Mouse (Mus musculus) midbrain, embryonic 12.5 days (tissue): ENCODE data around the gene Lifr. TPM values are rescaled to one million over a fixed set of nuclear protein-coding genes. Genes with fewer than 3 reads are reported as not detected.

Experiments used
- ATAC-seq: fragments of 200-750 bp; cut with Nextera tagmentation; 2 replicates; pipeline ENCODE4 v1.8.0; 2017; ENCODE audit warnings: low read depth, moderate TSS enrichment, moderate library complexity; ENCODE audit not compliant: low FRiP score
- H3K27ac ChIP-seq: fragments of 300-500 bp; sonication (generic); replicated peaks from 2 replicates; pipeline ENCODE4 v1.5.1; 2016; ENCODE audit warnings: mild to moderate bottlenecking
- H3K27me3 ChIP-seq: fragments of 300-500 bp; sonication (generic); 2 replicates; pipeline ENCODE4 v1.6.1; 2016; ENCODE audit warnings: mild to moderate bottlenecking
- H3K36me3 ChIP-seq: fragments of 300-500 bp; sonication (generic); 2 replicates; pipeline ENCODE4 v1.6.1; 2016
- H3K4me1 ChIP-seq: fragments of 300-500 bp; sonication (generic); 2 replicates; pipeline ENCODE4 v1.6.1; 2016
- H3K4me2 ChIP-seq: fragments of 300-500 bp; sonication (generic); replicated peaks from 2 replicates; pipeline ENCODE4 v1.6.1; 2016; ENCODE audit warnings: mild to moderate bottlenecking, moderate library complexity
- H3K4me3 ChIP-seq: fragments of 300-500 bp; sonication (generic); 2 replicates; pipeline ENCODE4 v1.5.1; 2016; ENCODE audit warnings: mild to moderate bottlenecking
- H3K9ac ChIP-seq: fragments of 300-500 bp; sonication (generic); replicated peaks from 2 replicates; pipeline ENCODE4 v1.6.1; 2016; ENCODE audit warnings: mild to moderate bottlenecking, moderate library complexity
- H3K9me3 ChIP-seq: fragments of 300-500 bp; sonication (generic); 2 replicates; pipeline ENCODE4 v1.6.1; 2016; ENCODE audit warnings: mild to moderate bottlenecking
- WGBS: fragments of 180-500 bp; shearing (Covaris S2); methylation state at CpG from one replicate; pipeline ENCODE4 v1.1.7; 2016; 5-methylcytosine and 5-hydroxymethylcytosine counted together
- polyA plus RNA-seq: library from polyadenylated mRNA; unstranded; fragments of >200 nt; fragmentation: Nextera tagmentation; extraction: Ambion mirVana; gene quantifications from 2 replicates; pipeline ENCODE4 v1.2.1, GENCODE M21; 2016

Lifr gene
- polyA plus RNA-seq, 1 experiment from 2014 or later, result 9.2 TPM

- ATAC-seq, result no peak
These were observed 26.3 kb downstream of the Lifr start for GRCm38 (mm10) chr15:7116699-7117098.

GRCm38 (mm10) chr15:7117944-7118343 is 27.5 kb downstream of the Lifr start:
- WGBS, result 87% methylated on average over 6 of the region's 6 CpGs
- H3K4me2 ChIP-seq, result no peak overlapping the region
- H3K36me3 ChIP-seq, result no peaks in the 10 kb centered on the region
- ATAC-seq, result no peak
- H3K27me3 ChIP-seq, result no peaks in the 10 kb centered on the region
- no peaks in the 10 kb centered on the region for H3K4me1 ChIP-seq
- H3K9ac ChIP-seq, result no peak overlapping the region
- no peaks in the 10 kb centered on the region for H3K9me3 ChIP-seq
- no peak overlapping the region for H3K4me3 ChIP-seq
- no peak overlapping the region for H3K27ac ChIP-seq

More at GRCm38 (mm10) chr15:7116699-7117098, 26.3 kb downstream of the Lifr start:
- Histone ChIP-seq H3K9ac (no peak overlapping the region), H3K27ac (no peak overlapping the region), H3K4me3 (no peak overlapping the region), H3K9me3 (no peaks in the 10 kb centered on the region), H3K36me3 (no peaks in the 10 kb centered on the region), H3K27me3 (no peaks in the 10 kb centered on the region), H3K4me1 (no peaks in the 10 kb centered on the region), H3K4me2 (no peak overlapping the region)
- WGBS, result 62% methylated on average over 3 of the region's 3 CpGs

GRCm38 (mm10) chr15:7118849-7119248 is 28.4 kb downstream of the Lifr start:
- Histone ChIP-seq H3K27ac (no peak overlapping the region), H3K9me3 (no peaks in the 10 kb centered on the region), H3K4me1 (no peaks in the 10 kb centered on the region), H3K9ac (no peak overlapping the region), H3K4me3 (no peak overlapping the region), H3K27me3 (no peaks in the 10 kb centered on the region), H3K36me3 (no peaks in the 10 kb centered on the region), H3K4me2 (no peak overlapping the region)
- 83% methylated on average over 5 of the region's 5 CpGs for WGBS
- no peak for ATAC-seq

GRCm38 (mm10) chr15:7119930-7120512 is 29.6 kb downstream of the Lifr start:
- Histone ChIP-seq H3K9ac (no peak overlapping the region), H3K27ac (no peak overlapping the region), H3K4me2 (no peak overlapping the region), H3K4me3 (no peak overlapping the region), H3K36me3 (no peaks in the 10 kb centered on the region), H3K9me3 (no peaks in the 10 kb centered on the region), H3K27me3 (no peaks in the 10 kb centered on the region), H3K4me1 (no peaks in the 10 kb centered on the region; the same call in 1 of the 2 replicates)
- WGBS, result 79% methylated on average over 8 of the region's 8 CpGs
- no peak for ATAC-seq

GRCm38 (mm10) chr15:7123781-7124450 is 33.5 kb downstream of the Lifr start:
- H3K27ac ChIP-seq, result no peak overlapping the region
- no peaks in the 10 kb centered on the region; the same call in 1 of the 2 replicates for H3K4me1 ChIP-seq
- H3K36me3 ChIP-seq, result no peaks in the 10 kb centered on the region
- no peak overlapping the region for H3K9ac ChIP-seq
- H3K9me3 ChIP-seq, result no peaks in the 10 kb centered on the region
- H3K4me2 ChIP-seq, result no peak overlapping the region
- ATAC-seq, result no peak
- H3K27me3 ChIP-seq, result peaks cover 6% of the 10 kb centered on the region; the same call in 1 of the 2 replicates
- no peak overlapping the region for H3K4me3 ChIP-seq
- WGBS, result 51% methylated on average over 5 of the region's 5 CpGs

- Histone ChIP-seq H3K4me1 (peaks cover 7% of the 10 kb centered on the region), H3K4me3 (no peak overlapping the region), H3K9ac (no peak overlapping the region), H3K36me3 (no peaks in the 10 kb centered on the region), H3K4me2 (no peak overlapping the region), H3K27me3 (peaks cover 14% of the 10 kb centered on the region), H3K27ac (no peak overlapping the region), H3K9me3 (no peaks in the 10 kb centered on the region)
- 63% methylated on average over 1 of the region's 1 CpGs for WGBS
- ATAC-seq, result no peak
These were observed 35.8 kb downstream of the Lifr start for GRCm38 (mm10) chr15:7126171-7126570.

GRCm38 (mm10) chr15:7128627-7129126 is 38.3 kb downstream of the Lifr start:
- peak; percentile 20 for ATAC-seq
- H3K4me3 ChIP-seq, result peak overlapping the region; percentile 73
- H3K9ac ChIP-seq, result peak overlapping the region; percentile 75
- peak overlapping the region; percentile 80; the same call in 1 of the 2 replicates for H3K27ac ChIP-seq
- peaks cover 7% of the 10 kb centered on the region for H3K4me1 ChIP-seq
- H3K27me3 ChIP-seq, result peaks cover 20% of the 10 kb centered on the region
- H3K36me3 ChIP-seq, result no peaks in the 10 kb centered on the region
- WGBS, result 2% methylated on average over 18 of the region's 18 CpGs
- peak overlapping the region; percentile 89 for H3K4me2 ChIP-seq
- no peaks in the 10 kb centered on the region for H3K9me3 ChIP-seq

GRCm38 (mm10) chr15:7129127-7129943 is 38.9 kb downstream of the Lifr start:
- Histone ChIP-seq H3K4me1 (peaks cover 7% of the 10 kb centered on the region), H3K4me3 (peak overlapping the region; percentile 73), H3K27ac (peak overlapping the region; percentile 80), H3K27me3 (peaks cover 20% of the 10 kb centered on the region), H3K9me3 (no peaks in the 10 kb centered on the region), H3K9ac (peak overlapping the region; percentile 75), H3K4me2 (peak overlapping the region; percentile 89), H3K36me3 (no peaks in the 10 kb centered on the region)
- under 1% methylated on average over 84 of the region's 116 CpGs for WGBS
- ATAC-seq, result peak; percentile 93

- peaks cover 20% of the 10 kb centered on the region for H3K27me3 ChIP-seq
- H3K4me2 ChIP-seq, result peak overlapping the region; percentile 89
- H3K9me3 ChIP-seq, result no peaks in the 10 kb centered on the region
- H3K27ac ChIP-seq, result peak overlapping the region; percentile 80
- peak overlapping the region; percentile 73 for H3K4me3 ChIP-seq
- ATAC-seq, result no peak
- no peaks in the 10 kb centered on the region for H3K36me3 ChIP-seq
- peak overlapping the region; percentile 75 for H3K9ac ChIP-seq
- WGBS, result under 1% methylated on average over 16 of the region's 16 CpGs
- peaks cover 7% of the 10 kb centered on the region for H3K4me1 ChIP-seq
These were observed 39.5 kb downstream of the Lifr start for GRCm38 (mm10) chr15:7129944-7130287.

- Histone ChIP-seq H3K9ac (no peak overlapping the region), H3K4me1 (peaks cover 7% of the 10 kb centered on the region), H3K4me3 (peak overlapping the region; percentile 73), H3K4me2 (peak overlapping the region; percentile 89), H3K27ac (no peak overlapping the region), H3K27me3 (peaks cover 20% of the 10 kb centered on the region), H3K36me3 (no peaks in the 10 kb centered on the region), H3K9me3 (no peaks in the 10 kb centered on the region)
- ATAC-seq, result no peak
- 23% methylated on average over 7 of the region's 7 CpGs for whole genome bisulfite sequencing
These were observed 40.3 kb downstream of the Lifr start for GRCm38 (mm10) chr15:7130691-7131225.

- Histone ChIP-seq H3K4me2 (no peak overlapping the region), H3K27me3 (peaks cover 15% of the 10 kb centered on the region), H3K9me3 (no peaks in the 10 kb centered on the region), H3K27ac (no peak overlapping the region), H3K9ac (no peak overlapping the region), H3K4me1 (peaks cover 7% of the 10 kb centered on the region), H3K36me3 (no peaks in the 10 kb centered on the region), H3K4me3 (no peak overlapping the region)
- 44% methylated on average over 13 of the region's 13 CpGs for WGBS
- no peak for ATAC-seq
These were observed 42.3 kb downstream of the Lifr start for GRCm38 (mm10) chr15:7132741-7133140.
